Mouse (Mus musculus) right cerebral cortex, adult 2 months (tissue): ENCODE measurements around the gene Rbm4.
"Not testable (repeated sequence)": the region's sequence is repeated elsewhere in the genome, so short reads cannot be mapped to it uniquely, and the experiment has no call there.

Experiments used
- DNase-seq, 2 experiments: peaks; one replicate each; pipeline ENCODE4 v3.0.0; 2021 to 2022; ENCODE audit warnings: low spot score in 2 of 2

Rbm4 gene

DNA sequence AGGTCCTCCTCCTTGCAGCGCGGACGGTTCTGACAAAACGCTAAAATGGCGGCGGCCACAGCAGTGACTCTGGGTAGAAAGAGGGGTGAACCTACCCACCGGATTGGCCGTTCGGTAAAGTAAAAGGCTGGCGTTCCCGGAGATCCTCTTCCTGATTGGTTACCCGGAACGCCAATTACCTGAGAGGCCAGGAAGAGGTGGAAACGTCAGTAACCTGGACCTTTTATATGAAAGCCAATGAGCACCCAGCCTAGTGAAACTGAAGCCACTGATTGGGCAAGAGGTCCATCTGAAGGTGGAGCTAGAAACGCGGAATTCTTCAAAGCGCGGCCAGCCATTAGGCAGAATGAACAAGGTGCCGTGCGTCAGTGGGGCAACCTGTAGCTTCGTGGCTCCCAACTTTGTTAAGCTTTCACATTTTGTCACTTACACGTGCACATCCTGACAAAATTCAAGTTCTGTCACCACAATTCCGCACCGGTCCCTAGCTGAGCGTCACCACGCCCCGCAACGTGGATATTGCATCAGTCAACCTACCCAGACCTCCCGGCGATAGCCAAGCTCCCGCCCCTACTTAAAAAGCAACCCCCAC is at the start of gene Rbm4:
Rbm4 (minus strand) TSS at position 71 of the 592 bp plus-strand sequence.
- peak; percentile 99 for DNase-seq

DNA sequence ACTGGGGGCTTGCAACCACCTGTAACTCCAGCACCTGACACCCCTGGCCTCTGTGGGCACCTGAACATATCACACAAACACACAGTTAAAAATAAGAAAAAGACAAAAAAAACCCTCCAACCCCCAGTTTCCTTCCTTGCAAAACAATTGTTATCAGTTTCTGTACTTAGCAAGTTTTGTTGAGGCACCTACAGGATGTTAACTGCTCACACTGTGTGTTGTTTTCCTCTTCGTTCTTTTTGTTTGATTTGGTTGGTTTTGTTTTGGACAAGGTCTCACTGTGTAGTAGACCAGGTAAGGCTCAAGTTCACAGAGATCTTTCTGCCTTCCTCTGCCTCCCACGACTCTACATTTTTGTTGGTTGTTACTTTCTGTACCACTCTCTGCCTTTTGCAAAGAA is 48.9 kb upstream of the Rbm4 start:
- DNase-seq, result no peak

DNA sequence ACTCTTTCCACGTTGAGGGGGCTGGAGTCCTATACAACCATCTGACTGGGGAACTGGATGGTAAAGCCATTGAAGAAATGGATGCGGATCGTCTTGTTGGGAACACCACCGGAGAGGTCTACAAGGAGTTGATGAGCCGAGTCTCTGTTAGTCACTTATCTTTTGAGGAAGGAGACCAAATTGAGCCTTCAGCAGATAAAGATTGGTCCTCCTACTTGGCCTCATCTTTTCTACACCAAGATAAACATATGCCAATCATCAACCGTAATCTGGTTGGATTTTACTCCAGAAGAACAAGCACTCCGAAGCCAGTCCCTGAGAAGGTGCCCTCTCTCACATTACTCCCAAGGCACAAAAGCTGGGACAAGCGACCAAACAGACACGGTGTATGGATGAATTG is 47.1 kb upstream of the Rbm4 start:
- no peak for DNase-seq

DNA sequence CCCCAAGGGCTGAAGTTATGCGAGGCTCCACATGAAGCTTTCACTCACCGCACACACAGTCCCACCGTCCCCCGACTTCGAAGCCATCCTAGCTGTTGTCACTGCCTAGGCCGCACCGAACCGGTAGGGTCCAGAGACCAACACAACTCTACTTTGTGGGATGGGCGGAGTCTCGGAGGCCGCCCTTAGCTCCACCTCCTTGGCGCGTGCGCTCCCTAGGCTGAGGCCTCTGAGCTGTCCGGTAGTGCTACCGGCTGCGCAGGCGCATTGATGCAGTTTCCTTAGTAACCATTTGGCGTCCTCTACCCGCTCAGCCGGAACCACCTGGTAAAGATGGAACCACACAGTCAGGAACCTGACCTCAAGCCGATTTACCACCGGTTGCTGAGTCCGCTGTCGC is 45.4 kb upstream of the Rbm4 start, which contains the start of the genes Ccs and Ccdc87:
Ccs (minus strand) TSS at position 184 of the 400 bp plus-strand sequence.
Ccdc87 (plus strand) TSS at position 218 of the 400 bp plus-strand sequence.
- DNase-seq, result peak; percentile 97 to 99

DNA sequence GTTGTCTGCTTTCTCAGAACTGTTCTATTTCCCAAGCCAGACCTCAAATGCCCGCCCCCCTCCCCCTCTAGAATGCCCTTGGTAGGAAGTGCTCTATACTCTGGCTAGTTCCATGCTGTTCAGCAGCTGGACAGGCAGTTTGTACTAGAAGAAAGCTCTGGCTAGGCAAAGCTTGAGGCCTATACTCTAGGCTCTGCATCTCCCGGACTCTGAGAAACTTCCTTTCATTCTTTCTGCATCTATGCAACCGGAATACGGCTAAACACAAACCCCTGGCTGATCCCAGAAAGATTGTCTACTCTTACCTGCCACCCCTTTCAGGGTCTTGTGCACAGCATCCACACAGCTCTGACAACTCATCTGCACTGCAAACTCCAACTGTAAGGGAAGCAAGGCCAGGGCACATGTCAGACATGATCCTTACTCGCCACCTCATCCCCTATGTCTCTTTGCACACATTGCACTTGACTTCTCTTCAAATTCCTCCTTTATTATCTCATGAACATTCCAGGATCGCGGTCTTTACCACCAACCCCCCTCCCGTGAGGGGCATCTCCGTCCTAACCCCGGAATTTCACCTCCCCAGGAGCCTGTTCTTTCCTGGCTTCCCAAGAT is 44.9 kb upstream of the Rbm4 start:
- DNase-seq, result no peak

DNA sequence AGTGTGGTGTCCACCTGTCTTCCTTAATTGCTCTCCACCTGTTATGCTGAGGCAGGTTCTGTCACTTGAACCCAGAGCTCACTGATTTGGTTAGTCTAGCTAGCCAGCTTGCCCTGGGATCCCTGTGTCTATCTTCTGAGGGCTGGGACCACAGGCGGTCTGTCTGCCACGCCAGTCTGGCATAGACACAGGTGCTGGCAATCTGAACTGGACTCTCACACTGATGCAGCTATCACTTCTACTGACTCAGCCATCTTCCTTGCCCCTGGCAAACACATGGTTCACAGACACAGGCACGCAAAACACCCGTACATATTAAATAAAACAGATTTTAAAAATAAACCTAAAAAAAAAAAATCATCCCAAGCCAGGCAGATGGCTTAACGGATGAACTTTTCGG is 43.3 kb upstream of the Rbm4 start:
- no peak for DNase-seq

DNA sequence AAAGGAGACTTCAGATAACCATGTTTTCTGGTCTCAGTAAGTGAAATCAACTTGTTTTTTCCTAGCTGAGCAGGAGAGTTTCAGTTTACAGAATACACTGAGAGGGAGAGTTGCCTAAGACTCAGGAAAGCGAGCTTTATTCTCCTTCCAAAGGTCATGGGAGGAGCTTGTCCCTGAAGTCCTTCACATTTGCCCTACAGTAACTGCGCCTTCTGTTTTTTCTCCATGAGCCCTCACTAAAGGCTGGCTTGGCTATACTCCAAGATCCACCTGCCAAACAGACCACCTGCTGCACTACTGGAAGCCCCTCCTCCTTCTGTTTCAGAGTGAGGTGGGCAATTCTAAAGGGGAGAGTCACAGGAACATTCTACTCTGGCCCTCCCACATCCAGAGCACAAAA is 42.4 kb upstream of the Rbm4 start:
- no peak for DNase-seq

DNA sequence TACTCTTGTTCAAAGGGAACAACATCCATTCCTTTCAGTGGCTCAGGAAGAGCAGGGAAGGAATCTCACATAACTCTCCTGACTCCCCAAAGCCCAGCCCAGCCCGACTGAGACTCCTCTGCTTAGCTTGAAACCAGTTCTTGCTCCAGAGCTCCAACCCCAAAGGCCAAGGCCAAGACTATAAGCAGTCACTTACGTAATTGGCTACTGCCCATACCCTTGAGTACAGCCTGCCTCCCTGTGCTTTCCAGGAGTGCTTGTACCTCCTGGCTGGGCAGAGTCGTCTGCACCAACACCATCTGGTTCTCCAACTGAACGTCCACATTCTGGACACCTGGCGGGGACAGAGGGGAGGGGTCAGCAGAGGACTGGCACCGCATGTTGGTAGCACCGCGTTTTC is 40.3 kb upstream of the Rbm4 start:
- no peak for DNase-seq

DNA sequence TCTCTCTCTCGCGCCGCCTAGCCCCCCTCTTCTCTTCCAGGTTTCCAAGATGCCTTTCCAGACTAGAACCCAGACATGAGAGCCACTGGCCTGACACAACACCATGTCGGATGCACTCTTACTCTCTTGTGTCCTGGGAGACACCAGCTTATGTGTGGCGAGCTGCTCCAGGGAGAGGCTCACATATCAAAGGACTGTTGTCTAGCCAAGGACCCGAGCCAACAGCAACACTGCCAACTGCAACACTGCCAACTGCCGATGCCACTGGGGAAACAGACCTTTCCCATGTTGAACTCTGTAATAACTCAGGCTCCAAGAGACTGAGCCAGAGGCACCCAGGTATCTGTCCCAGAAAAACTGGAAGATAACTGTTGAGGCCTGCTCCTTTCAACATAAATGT is 35.5 kb upstream of the Rbm4 start:
- peak; percentile 26 to 37 for DNase-seq

DNA sequence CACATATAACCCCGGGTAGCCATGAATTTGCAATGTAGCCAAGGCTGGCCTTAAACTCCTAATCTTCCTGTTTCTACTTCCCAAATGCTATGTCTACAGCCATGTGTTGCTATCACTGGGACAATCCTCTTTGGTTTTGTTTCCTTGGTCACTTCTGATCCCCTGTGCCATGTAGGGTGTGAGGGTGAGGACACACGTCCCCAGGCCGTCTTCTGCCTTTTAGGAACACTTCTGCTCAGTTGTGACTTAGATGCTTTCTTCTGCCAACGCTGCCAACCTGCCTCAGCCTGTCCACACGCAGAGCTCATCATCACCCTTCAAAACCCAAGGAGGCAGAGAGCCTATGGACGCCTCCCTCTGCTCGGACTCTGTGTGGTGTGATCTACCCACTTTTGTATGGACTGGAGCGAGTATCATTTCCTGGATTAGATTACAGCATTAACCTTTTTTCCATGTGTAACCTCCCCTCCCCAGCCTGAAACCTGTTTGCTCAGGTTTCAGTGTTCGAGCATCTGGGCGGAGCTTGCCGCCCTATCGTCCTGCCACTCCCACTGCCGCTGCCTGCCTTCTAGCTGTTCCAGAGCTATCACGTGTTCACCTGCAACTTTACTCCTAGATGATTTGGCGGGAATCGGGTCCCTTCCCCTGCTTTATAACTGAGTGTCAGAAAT is 34.9 kb upstream of the Rbm4 start:
- DNase-seq, result no peak

DNA sequence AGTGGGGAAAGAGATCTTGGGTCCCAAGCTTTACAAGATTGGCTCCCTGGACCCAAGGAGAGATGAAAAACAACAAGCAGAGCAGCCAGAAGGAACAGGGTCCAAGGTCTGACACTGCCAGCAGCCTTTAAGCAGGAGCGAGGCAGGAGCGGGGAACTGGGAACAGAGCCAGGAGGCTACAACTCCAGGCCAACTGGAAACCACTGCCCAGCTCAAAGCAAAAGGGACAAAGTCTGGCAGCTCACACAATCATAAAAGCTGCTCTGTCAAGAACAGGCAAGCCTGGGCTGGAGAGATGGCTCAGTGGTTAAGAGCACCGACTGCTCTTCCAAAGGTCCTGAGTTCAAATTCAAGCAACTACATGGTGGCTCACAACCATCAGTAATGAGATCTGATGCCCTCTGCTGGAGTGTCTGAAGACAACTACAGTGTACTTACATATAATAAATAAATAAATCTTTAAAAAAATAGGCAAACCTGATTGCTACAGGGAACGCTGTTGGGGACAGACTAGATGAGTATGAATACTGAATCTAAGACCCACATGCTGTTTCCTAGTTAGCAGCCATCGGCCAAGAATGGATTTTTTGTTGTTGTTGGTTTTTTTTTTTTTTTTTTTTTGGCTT is 27.1 kb upstream of the Rbm4 start:
- DNase-seq, result peak; percentile 33 to 59

DNA sequence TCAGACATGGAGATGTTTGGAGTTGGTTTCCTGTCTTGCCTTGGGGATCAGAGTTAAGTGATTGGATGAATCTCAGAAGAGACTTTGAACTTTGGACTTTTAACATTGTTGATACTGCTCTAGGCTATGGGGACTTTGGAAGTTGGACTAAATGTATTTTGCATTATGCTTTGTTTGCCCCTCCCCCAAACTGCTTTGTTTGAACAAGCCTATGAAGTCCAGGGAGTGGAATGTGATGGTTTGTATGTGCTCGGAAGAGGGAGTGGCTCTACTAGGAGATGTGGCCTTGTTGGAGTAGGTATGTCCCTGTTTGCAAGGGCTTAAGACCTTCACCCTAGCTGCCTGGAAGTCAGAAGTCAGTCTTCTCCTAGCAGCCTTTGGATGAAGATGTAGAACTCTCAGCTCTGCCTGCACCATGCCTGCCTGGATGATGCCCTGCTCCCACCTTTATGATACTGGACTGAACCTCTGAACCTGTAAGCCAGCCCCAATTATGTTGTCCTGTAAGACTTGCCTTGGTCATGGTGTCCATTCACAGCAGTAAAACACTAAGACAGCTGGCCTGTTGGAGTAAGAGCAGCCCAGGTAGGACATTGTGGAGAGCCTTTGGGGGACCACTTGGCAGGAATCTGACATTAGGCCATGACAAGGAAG is 23.6 kb upstream of the Rbm4 start:
- no peak for DNase-seq

DNA sequence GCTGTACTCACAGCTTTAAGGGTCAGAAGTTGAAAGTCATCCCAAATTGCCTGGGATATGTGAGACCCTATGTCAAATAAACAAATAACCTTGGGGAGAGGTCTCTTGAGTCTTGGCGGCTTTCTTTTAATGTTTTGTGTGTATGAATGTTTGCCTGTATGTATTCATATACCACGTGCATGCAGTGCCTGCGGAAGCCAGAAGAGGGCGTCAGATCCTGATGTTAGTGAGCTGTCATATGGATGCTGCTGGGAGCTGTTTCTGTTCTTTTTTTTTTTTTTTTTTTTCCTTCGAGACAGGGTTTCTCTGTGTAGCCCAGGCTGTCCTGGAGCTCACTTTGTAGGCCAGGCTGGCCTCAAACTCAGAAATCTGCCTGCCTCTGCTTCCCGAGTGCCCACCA is 19.3 kb upstream of the Rbm4 start:
- DNase-seq, result no peak

DNA sequence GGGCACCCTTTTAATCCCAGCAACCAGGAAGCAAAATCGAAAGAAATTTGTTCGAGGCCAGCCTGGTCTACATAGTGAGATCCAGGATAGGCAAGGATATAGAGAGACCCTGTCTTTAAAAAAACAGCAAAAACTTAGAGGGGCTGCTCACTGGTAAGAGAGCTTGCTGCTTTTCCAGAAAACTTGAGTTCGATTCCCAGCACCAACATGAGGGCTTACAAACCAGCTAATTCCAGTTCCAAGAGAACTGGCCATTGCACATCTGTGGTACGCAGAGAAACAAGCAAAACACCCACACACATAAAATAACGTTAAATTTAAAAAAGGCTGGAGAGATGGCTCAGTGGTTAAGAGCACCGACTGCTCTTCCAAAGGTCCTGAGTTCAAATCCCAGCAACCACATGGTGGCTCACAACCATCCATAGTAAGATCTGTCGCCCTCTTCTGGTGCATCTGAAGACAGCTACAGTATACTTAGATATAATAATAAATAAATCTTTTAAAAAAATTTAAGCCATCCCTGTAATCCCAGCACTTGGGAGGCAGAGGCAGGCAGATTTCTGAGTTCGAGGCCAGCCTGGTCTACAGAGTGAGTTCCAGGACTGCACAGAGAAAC is 18.7 kb upstream of the Rbm4 start:
- not testable (repeated sequence) for DNase-seq

DNA sequence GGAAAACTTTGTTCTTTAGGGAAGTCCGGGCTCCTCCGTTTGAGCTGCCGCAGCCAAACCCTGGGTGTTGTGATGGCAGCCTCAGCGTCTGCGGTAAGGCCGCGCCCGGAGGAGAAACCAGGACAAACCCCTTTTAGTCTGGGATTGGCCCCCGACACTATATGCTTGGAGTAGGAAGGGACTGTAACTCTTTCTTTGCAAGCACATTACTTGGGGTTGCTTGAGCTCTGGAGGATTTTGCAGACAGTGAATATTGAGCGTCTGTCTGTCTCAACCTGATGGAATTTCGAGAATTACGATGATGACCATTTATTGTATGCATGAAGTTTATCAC is 18.2 kb upstream of the Rbm4 start:
- DNase-seq, result no peak

DNA sequence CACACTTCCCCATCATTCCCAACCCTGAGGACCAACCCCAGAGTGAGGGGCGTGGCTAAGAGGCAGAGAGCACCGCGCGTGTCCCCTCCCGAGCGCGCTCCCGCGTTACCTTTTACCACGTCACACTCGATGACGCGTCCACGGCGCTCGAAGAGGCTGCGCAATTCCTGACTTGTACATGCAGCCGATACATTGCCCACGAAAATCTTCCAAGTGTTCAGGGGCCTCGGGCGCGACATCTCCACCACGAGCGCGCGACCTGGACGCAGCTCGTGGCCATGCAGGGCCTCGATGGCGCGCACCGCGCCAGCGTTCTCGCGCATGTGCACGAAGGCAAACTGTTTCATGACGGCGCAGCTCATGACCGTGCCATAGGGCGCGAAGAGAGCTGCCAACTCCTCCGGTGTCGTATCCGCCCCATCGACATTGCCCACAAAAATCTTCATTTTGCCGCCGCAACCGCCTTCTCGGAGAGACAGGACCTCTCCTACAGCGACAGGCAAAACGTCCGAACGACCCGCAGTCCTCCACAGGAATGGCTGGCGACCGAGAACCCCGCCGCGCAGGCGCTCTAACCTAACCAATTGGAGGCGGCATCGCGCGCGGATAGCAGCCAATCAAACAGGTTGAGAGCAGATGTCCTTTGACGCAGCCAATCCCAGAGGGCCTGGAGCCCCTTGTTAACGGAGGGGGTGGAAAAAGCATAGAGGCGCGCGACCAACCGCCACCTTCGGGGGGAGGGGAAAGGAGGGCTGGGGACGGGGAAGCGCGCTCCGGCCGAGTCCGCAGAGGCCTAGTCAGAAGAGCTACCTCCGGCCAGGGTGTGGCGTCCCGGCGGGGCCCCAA is 17.6 kb upstream of the Rbm4 start, which contains the start of the genes Gm21992 and Rbm14:
Gm21992 (minus strand) TSS at position 550 of the 846 bp plus-strand sequence.
Rbm14 (minus strand) TSS at position 572 of the 846 bp plus-strand sequence.
- DNase-seq, result peak; percentile 98 to 99

DNA sequence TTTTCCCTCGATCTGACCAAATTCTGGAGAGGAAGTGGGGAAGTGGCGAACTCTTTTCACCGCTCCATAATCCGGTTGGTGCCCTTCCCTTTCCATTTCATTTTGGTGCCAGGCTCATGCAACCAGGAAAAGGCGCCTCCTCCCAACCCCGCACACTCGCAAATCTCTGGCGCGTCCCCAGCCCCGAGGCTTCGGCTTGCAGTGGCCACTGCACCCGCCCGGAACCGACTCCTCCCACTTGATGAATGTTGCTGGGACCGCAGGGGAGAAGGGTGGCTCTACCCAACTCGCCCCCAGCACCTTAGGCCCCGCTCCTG is 17.0 kb upstream of the Rbm4 start:
- no peak for DNase-seq

DNA sequence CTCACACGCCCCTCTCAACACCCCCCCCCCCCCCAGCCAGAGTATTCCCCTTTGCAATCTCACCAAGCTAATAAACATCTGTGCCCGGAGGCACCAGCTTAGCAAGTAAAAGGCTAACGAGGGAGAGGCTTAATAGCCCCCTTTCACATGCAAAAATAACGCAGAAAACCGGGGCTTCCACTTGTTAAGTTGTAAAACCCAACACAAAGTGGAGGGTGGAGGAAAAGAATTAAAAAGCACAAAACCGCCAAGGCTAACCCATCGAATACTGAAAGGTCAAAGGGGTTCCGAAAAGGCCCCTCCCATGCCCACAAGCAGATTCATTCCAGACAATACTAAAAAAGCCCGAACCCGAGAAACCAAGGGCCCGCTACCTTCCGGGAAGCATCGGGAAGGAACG is 16.6 kb upstream of the Rbm4 start:
- DNase-seq, result no peak

DNA sequence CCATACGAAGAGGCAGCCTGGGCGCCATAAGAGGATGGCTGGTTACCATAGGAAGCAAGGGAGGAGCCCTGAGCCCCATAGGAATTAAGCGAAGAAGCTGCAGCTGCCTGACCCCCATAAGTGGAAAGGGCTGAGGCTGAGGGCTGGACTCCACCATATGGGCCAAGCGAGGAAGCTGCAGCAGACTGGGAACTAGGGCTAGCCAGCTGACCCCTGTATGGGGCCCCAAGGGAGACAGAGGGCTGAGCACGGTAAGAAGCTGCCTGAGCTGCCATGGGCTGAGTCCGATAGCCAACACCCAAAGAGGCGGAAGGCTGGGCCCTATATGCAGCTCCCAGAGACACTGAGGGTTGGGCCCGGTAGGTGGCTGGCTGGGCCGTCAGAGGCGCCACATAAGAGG is 9.6 kb upstream of the Rbm4 start:
- DNase-seq, result no peak

DNA sequence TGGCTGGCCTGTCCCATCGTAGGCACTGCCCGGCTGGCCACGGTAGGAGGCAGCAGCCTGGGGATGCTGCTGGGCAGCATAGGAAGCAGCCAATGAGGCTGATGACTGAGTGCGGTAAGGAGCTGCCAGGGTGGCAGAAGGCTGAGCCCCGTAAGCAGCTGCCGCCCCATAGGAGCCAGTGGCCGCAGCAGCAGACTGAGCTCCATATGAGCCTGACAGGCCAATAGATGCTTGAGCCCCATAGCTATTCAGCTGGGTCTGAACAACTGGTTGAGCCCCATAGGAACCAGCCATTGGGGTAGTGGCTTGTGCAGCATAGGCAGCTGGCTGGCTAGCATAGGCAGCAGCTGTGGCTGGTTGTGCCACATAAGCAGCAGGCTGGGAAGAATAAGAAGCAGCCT is 9.0 kb upstream of the Rbm4 start:
- no peak for DNase-seq

DNA sequence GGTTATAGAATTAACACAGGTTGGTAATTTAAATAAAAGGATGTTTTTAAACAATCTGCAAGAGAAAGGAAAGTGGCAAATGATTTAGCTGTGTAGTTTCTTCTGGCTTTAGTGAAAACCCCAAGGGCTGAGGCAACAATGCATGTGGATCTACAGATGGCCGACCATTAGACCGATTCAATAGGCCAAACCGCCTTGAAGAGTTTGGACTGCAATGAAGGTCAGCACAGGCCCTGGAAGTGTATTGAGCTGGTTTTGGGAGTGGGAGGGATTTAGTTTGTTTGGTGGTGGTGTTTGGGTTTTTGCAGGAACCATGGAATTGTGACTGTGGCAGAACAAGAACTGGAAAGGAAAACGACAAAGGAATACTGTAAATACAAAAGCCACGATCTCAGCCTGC is 5.4 kb upstream of the Rbm4 start:
- DNase-seq, result no peak
